Mouse (Mus musculus): ENCODE data around the gene Omt2a.
"Not testable (repeated sequence)": the region's sequence is repeated elsewhere in the genome, so short reads cannot be mapped to it uniquely, and the experiment has no call there.

Omt2a gene

GRCm38 (mm10) chr9:78296089-78296488, 18.5 kb downstream of the Omt2a start:
- not testable (repeated sequence) for DNase-seq (ENCODE audit: low spot score)

DNA sequence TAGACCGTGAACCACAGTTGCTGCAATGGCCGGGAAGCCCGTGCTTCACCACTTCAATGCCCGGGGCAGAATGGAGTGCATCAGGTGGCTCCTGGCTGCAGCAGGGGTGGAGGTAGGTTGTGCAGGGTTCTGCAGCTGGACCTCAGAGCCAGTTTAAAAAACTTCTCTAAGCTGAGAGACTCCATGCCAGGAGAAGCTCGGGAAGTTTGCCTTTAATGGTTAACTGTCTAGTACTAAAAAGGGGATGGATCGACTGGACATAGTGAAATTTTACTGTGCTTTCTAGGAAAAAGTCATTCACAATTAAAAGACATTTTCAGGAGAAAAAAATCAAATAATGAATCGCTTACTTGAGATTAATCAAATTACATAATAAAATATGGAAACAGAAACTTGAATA, 19.8 kb downstream of the Omt2a start:
- not testable (repeated sequence) for DNase-seq (ENCODE audit: low spot score)

- not testable (repeated sequence) for DNase-seq (ENCODE audit: low spot score)
Observed at GRCm38 (mm10) chr9:78293683-78294082, 20.9 kb downstream of the Omt2a start.

- DNase-seq (ENCODE audit: low spot score) = not testable (repeated sequence)
Observed at GRCm38 (mm10) chr9:78292462-78292861, 22.1 kb downstream of the Omt2a start.

GRCm38 (mm10) chr9:78289723-78290122, 24.9 kb downstream of the Omt2a start, which contains the start of gene Gm10639:
Gene Gm10639 (plus strand): TSS chr9:78289923.
- not testable (repeated sequence) for DNase-seq (ENCODE audit: low spot score)

DNA sequence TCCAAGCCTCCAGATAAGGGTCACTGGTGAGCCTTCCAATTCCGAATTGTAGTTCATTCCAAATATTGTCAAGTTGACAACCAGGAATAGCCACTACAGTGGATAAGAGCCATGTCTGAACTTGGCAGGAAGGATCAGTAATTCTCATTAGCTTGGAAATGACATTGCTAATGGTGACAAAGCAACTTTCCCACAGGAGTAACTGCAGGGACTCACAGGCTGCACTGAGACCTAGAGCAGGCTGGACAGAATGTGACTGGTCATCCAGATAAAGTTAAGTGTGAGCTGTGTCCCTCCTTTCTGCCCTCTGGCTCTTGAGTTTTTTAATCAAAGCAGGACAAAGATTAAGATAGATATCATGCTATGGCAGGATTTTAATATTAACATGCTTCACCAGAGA, 25.5 kb downstream of the Omt2a start:
- DNase-seq (ENCODE audit: low spot score) = not testable (repeated sequence)

DNA sequence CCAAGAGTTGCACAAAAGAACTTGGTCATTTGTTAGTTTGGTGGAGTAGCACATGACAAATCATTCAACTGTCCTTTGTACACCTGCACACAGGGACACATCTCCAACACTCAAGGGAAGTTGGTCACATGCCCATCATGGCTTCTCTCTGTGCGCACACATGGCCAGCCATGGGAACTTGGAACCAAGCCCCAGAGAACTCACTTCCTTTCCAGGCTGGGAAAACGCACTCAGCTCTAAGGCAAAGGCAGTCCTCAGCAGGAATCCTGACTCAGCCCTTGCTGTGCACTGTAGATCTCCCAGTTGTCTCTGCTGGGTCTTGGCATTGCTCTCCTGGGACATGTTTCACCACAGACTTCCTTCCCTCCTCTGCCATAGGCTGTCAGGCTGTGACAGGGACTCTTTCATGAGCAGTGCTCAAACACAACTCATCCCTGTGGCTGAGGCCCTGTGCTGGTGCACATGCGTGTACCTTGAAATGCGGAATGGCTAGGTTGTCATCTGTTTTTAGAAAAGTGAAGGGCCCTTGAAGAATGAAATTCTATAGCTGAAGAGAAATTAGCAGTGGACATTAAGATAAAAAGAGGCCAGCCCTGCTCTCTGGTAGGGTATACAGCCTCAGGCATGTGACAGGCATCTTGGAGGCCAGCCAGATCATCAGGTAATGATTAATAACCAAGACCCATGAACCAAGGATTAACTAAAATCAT, 32.4 kb downstream of the Omt2a start:
- not testable (repeated sequence) for DNase-seq (ENCODE audit: low spot score)

DNA sequence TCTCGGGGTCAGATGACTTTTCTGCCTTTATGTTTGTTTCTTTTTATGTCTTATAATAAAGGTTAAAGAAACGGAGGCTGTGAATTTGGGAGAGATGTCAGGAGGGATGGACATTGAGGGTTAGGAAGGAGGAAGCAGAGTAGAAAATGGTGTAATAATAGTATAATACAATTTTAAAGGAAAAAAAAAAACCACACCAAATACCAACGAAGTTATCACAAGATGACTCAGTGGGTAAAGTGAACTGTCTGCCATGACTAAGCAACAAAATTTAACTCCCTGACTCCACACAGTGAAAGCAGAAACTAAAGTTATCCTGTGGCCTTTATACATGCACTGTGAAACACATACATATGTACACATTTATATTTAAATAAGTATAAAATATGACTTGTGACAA, 43.7 kb downstream of the Omt2a start:
- DNase-seq (ENCODE audit: low spot score) = not testable (repeated sequence)

All from ovary, adult 18-20 months (tissue).